Mouse (Mus musculus) neural tube, embryonic 14.5 days (tissue): Measurements from ENCODE around the gene Npl. TPM values are rescaled to one million over a fixed set of nuclear protein-coding genes. Genes with fewer than 3 reads are reported as not detected.
A peak's percentile ranks its signal among the peaks of the same experiment; 100 is the strongest.

Experiments used
- ATAC-seq: fragments of 200-750 bp; cut with Nextera tagmentation; 2 replicates; pipeline ENCODE4 v1.8.0; 2017; ENCODE audit warnings: low read depth, mild to moderate bottlenecking, moderate TSS enrichment, moderate library complexity
- H3K27ac ChIP-seq: fragments of 300-500 bp; sonication (generic); 2 replicates; pipeline ENCODE4 v1.5.1; 2014; ENCODE audit warnings: low read depth, mild to moderate bottlenecking, control low read depth, low read length, moderate library complexity, mixed read lengths
- H3K27me3 ChIP-seq: fragments of 300-500 bp; sonication (generic); 2 replicates; pipeline ENCODE4 v1.6.1; 2014; ENCODE audit warnings: low read length; ENCODE audit not compliant: control insufficient read depth, insufficient read depth
- H3K36me3 ChIP-seq: fragments of 300-500 bp; sonication (generic); 2 replicates; pipeline ENCODE4 v1.6.1; 2014; ENCODE audit warnings: low read length, mixed read lengths; ENCODE audit not compliant: control insufficient read depth, insufficient read depth
- H3K4me1 ChIP-seq: fragments of 300-500 bp; sonication (generic); 2 replicates; pipeline ENCODE4 v1.6.1; 2014; ENCODE audit warnings: low read length; ENCODE audit not compliant: control insufficient read depth, insufficient read depth
- H3K4me2 ChIP-seq: fragments of 300-500 bp; sonication (generic); 2 replicates; pipeline ENCODE4 v1.6.1; 2014; ENCODE audit warnings: mild to moderate bottlenecking, low read depth, low read length, control low read depth
- H3K4me3 ChIP-seq: fragments of 300-500 bp; sonication (generic); 2 replicates; pipeline ENCODE4 v1.5.1; 2014; ENCODE audit warnings: low read depth, low read length, control low read depth, mixed read lengths
- H3K9ac ChIP-seq: fragments of 300-500 bp; sonication (generic); replicated peaks from 2 replicates; pipeline ENCODE4 v1.6.1; 2014; ENCODE audit warnings: low read depth, mild to moderate bottlenecking, control low read depth, low read length, mixed read lengths
- H3K9me3 ChIP-seq: fragments of 300-500 bp; sonication (generic); 2 replicates; pipeline ENCODE4 v1.6.1; 2016; ENCODE audit warnings: low read length; ENCODE audit not compliant: control insufficient read depth
- WGBS: fragments of 180-500 bp; shearing (Covaris S2); extraction: QIAGEN DNeasy Blood & Tissue Kit; methylation state at CpG from one replicate; pipeline ENCODE4 v1.1.7; 2014; 5-methylcytosine and 5-hydroxymethylcytosine counted together
- polyA plus RNA-seq: library from polyadenylated mRNA; unstranded; fragments of >200 nt; fragmentation: Nextera tagmentation; extraction: Ambion mirVana; gene quantifications from 2 replicates; pipeline ENCODE4 v1.2.1, GENCODE M21; 2014

Gene Npl
- 14.4 and 16.3 TPM in 2 replicates for polyA plus RNA-seq

DNA sequence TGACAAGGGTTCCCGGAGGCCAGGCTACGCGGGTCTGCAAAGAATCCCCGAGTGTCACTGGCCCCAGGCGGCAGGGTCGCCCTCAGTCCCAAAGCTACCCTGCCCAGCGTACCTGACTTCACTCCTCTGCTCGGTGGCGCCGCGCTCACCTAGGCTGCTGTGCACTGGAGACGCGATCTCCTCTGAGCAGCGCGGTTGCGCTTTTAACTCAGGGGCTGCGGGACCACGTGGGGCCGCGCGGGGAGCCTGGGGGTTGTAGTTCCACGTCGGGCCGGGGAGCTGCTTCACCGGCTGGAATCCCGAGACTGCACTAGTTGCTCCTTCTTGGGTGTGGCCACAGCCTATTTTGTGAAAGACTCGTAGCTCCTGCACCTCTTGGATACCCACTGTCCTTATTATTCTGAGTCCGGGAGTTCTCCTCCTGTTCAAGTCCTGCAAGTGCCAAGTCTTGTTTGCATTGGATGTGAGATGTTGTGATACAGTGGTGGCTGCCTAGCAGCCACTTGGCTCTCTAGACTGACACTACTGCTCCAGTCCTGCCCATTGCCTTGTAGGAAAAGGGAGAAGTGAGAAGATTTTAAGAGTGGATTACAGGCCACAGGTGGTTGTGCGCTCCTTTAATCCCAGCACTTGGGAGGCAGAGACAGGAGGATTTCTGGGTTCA is at the start of gene Npl:
Gene Npl, minus strand, starts transcription at position 510 of the 664 bp plus-strand sequence.
- H3K4me2 ChIP-seq, result peak within 1 kb of the TSS; percentile 51
- 6% methylated on average over 29 of the region's 29 CpGs for WGBS
- no peaks in the 10 kb centered on the region for H3K27me3 ChIP-seq
- H3K9me3 ChIP-seq, result no peaks in the 10 kb centered on the region
- no peak within 1 kb of the TSS for H3K27ac ChIP-seq
- H3K36me3 ChIP-seq, result no peaks in the 10 kb centered on the region
- peak within 1 kb of the TSS; percentile 41 for H3K4me3 ChIP-seq
- peak within 1 kb of the TSS; percentile 37; the same call in 1 of the 2 replicates for H3K9ac ChIP-seq
- no peaks in the 10 kb centered on the region for H3K4me1 ChIP-seq
- ATAC-seq, result peak; percentile 95

DNA sequence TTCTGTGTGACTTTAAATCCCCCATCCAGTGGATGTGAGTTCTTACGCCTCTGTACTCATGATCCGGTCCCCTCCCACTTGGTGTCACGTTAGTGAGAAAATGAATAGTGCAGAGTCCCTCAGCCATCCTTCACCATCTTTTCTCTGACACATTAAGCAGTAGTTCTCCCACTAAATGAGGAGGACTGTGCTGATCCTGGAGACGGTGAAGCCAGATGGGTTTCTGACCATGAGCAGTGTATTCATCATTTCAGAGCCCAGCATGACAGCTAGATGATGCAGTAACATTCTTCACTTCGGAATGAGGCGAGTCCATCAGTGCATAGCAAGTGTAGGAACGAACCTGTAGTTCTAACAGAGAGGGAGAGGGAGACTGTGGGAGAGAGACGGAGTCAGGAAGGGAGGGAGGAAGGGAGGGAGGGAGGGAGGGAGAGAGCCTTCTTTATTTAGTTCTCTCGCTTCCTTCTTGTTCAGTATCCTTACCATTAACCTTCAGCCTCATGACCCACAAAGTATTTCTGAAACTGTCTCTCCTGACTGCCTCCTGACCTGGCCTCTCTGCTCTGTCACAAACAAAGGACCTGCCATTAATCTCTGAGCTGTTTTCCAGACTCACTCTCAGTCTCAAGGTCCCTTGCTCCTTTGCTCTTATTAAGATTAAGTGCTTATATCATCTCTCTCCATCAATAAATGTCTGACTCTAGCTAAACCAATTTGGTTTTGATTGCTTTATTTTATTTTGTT is 49.6 kb upstream of the Npl start:
- Histone ChIP-seq H3K27me3 (no peaks in the 10 kb centered on the region), H3K4me2 (no peak overlapping the region), H3K4me3 (no peak overlapping the region), H3K36me3 (no peaks in the 10 kb centered on the region), H3K9ac (no peak overlapping the region), H3K27ac (no peak overlapping the region), H3K4me1 (0 out of 2 replicates have a peak, but pooled peaks cover 2% of the 10 kb centered on the region), H3K9me3 (no peaks in the 10 kb centered on the region)
- 41% methylated on average over 9 of the region's 9 CpGs for WGBS
- peak; percentile 17; the same call in 1 of the 2 replicates for ATAC-seq

DNA sequence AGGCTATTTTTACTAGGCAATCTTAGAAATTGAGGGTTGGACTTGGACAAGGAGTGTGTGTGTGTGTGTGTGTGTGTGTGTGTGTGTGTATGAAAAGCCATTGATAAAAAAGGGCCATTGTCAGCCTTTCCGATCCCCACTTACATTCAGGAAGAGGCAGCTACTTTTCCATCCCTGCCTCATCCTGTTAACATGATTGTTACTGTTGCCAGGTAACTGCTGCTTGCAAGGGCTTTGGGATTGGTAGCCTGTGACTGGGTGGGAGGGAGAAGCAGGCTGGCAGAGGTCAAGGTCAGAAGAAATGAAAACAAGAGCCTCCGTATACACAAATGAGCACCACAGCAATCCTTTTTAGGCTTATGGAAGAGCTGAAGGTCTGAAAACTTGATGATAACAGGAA is 48.9 kb upstream of the Npl start:
- no peak overlapping the region for H3K4me2 ChIP-seq
- H3K27ac ChIP-seq, result no peak overlapping the region
- no peak overlapping the region for H3K4me3 ChIP-seq
- peak; percentile 85; the same call in 1 of the 2 replicates for ATAC-seq
- H3K4me1 ChIP-seq, result 0 out of 2 replicates have a peak, but pooled peaks cover 2% of the 10 kb centered on the region
- H3K9ac ChIP-seq, result no peak overlapping the region
- 14% methylated on average over 2 of the region's 2 CpGs for WGBS
- no peaks in the 10 kb centered on the region for H3K9me3 ChIP-seq
- H3K27me3 ChIP-seq, result no peaks in the 10 kb centered on the region
- no peaks in the 10 kb centered on the region for H3K36me3 ChIP-seq

DNA sequence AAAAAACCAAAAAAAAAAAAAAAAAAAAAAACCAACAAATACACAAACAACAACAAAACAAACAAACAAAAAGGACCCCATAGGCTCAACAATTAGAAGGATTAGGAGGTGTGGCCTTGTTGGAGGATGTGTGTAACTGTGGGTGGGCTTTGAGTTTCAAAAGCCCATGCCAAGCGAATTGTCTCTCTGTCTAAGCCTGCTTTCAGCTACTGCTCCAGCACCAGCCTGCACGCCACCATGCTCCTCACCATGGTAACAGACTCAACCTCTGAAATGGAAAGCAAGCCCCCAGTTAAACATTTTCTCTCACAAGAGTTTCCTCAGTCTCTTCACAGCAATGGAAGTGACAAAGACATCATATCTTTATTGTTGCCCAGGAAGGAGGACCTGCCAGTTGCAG is 43.8 kb upstream of the Npl start:
- no peaks in the 10 kb centered on the region for H3K27me3 ChIP-seq
- no peak overlapping the region for H3K4me2 ChIP-seq
- no peaks in the 10 kb centered on the region for H3K9me3 ChIP-seq
- H3K27ac ChIP-seq, result no peak overlapping the region
- 40% methylated on average over 2 of the region's 2 CpGs for WGBS
- no peak overlapping the region for H3K4me3 ChIP-seq
- H3K9ac ChIP-seq, result no peak overlapping the region
- no peak for ATAC-seq
- no peaks in the 10 kb centered on the region for H3K4me1 ChIP-seq
- H3K36me3 ChIP-seq, result no peaks in the 10 kb centered on the region

DNA sequence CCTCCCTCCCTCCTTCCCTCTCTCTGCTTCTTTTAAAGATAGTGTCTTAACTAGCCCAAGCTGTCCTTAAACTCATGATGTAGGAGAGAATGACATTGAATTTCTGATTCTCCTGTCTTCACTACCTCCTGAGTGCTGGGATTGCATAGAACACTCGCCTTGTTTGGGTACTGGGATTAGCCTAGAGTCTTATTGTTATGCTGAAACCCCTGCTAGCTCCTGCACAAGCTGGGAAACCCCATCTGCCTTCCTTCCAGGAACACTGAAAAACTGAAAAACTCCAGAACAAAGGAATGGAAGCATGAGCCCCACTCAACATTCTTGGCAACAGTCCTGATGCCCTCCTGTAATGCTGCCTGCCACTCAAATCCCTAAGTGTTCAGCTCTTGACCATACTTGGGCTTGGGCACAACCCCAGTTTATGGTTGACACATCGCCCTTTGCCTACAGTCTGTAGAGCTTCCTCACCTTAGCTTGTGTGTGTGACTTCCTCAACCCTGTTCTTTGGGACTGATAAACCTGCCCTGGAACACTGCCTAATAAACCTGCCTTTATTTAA is 40.4 kb upstream of the Npl start:
- Histone ChIP-seq H3K9me3 (no peaks in the 10 kb centered on the region), H3K4me2 (no peak overlapping the region), H3K27me3 (no peaks in the 10 kb centered on the region), H3K4me1 (no peaks in the 10 kb centered on the region), H3K4me3 (no peak overlapping the region), H3K36me3 (no peaks in the 10 kb centered on the region), H3K9ac (no peak overlapping the region), H3K27ac (no peak overlapping the region)
- WGBS, result 71% methylated on average over 2 of the region's 2 CpGs
- ATAC-seq, result no peak

DNA sequence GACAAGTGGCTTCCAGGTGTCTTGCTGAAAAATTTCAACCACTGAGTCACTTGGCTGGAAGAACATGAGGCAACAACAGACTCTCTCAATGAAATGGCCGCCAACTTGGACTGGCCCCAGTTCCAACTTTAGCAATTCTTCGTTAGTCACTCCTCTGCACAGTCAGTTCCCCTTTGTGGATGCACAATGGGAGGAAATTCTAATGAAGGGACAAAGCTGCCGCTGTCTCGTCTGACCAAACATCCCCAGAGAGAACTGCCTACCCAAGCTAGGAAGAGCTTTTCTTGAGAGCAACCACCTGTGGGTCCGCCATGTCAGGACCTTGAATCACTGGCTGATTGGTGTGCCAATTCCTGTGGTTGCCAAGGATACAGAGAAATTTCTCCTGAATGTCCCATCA is 38.1 kb upstream of the Npl start:
- H3K27me3 ChIP-seq, result no peaks in the 10 kb centered on the region
- no peaks in the 10 kb centered on the region for H3K4me1 ChIP-seq

DNA sequence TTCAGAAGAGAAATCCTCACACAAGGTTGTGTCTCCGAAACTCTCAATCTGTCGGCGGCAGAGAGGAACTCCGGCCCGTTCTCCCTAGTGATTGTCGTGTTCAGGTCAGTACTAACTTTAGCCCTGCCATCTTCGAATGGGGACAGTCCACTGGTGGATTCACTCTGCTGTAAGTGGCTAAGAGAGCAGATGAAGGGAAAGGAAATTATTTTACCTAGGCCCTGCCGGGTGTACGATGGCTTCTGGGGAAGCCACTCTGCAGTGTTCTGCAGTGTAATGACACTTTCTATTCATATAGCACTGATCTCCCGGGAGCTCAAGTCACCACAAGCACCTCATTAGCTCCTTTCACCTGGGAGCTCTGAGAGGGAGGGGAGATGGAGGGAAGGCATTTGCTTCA is 37.0 kb upstream of the Npl start:
- ATAC-seq, result no peak
- Histone ChIP-seq H3K9ac (no peak overlapping the region), H3K4me2 (no peak overlapping the region), H3K4me3 (no peak overlapping the region), H3K4me1 (no peaks in the 10 kb centered on the region), H3K36me3 (no peaks in the 10 kb centered on the region), H3K27me3 (no peaks in the 10 kb centered on the region), H3K27ac (no peak overlapping the region), H3K9me3 (no peaks in the 10 kb centered on the region)
- 86% methylated on average over 10 of the region's 10 CpGs for WGBS

More for the DNA sequence above, 38.1 kb upstream of the Npl start:
- no peak overlapping the region for H3K27ac ChIP-seq
- ATAC-seq, result no peak
- 76% methylated on average over 5 of the region's 5 CpGs for WGBS
- no peak overlapping the region for H3K9ac ChIP-seq
- H3K4me3 ChIP-seq, result no peak overlapping the region
- H3K9me3 ChIP-seq, result no peaks in the 10 kb centered on the region
- no peak overlapping the region for H3K4me2 ChIP-seq
- no peaks in the 10 kb centered on the region for H3K36me3 ChIP-seq

DNA sequence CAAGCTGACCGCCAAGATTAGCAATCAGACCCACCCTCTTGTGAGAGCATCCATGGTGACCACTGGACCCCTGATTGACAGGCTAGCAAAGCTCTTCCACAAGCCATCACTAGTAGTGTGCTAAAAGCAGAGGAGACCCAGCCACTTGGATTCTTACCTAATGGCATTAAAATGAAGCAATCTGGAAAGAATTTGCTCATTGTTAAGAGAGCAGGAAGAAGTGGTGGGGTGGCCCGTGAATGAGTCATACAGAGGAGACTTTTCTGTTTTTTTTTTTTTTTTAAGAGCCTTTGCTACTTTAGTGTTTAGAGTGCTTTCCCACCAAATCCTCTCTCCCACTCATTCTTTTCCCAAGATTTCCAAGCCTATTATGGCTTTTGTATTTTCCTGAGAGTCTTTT is 35.9 kb upstream of the Npl start:
- Histone ChIP-seq H3K27ac (no peak overlapping the region), H3K27me3 (no peaks in the 10 kb centered on the region), H3K9ac (no peak overlapping the region), H3K9me3 (no peaks in the 10 kb centered on the region), H3K4me2 (no peak overlapping the region), H3K4me3 (no peak overlapping the region), H3K4me1 (no peaks in the 10 kb centered on the region), H3K36me3 (no peaks in the 10 kb centered on the region)
- 52% methylated on average over 2 of the region's 2 CpGs for WGBS
- no peak for ATAC-seq

DNA sequence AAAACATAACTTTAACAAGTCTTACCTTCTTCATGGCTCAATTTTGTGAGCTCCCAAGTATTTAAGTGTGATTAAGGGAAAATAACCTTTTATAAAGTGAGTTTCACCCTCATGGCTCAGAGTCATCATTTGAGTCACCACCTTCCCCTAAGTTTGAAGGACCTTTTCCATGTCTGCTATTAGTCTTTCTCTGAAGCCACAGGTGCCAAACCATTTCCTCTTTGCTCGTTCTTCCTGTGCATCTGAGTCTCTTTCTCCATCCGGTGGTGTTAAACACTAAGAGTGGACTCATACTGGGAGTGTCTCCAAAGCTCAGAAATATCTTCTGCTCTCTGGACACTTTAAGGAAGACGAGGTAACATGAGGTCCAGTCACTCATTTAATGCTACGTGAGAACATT is 33.3 kb upstream of the Npl start:
- Histone ChIP-seq H3K27ac (no peak overlapping the region), H3K4me1 (no peaks in the 10 kb centered on the region), H3K36me3 (no peaks in the 10 kb centered on the region), H3K9ac (no peak overlapping the region), H3K27me3 (no peaks in the 10 kb centered on the region), H3K9me3 (no peaks in the 10 kb centered on the region), H3K4me3 (no peak overlapping the region), H3K4me2 (no peak overlapping the region)
- ATAC-seq, result no peak
- 86% methylated on average over 4 of the region's 4 CpGs for WGBS
